Mouse (Mus musculus) neural tube, embryonic 15.5 days (tissue): ENCODE measurements around the gene 4931423N10Rik. TPM values are rescaled to one million over a fixed set of nuclear protein-coding genes. Genes with fewer than 3 reads are reported as not detected.

Experiments used
- polyA plus RNA-seq: library from polyadenylated mRNA; unstranded; fragments of >200 nt; fragmentation: Nextera tagmentation; extraction: Ambion mirVana; gene quantifications from 2 replicates; pipeline ENCODE4 v1.2.1, GENCODE M21; 2015

The 4931423N10Rik gene
- polyA plus RNA-seq, 1 experiment from 2014 or later = 0.10 TPM

Other genes starting within 250 kb of the 4931423N10Rik start
- 57.3 and 62.1 TPM in 2 replicates for gene Abi1, start 167.2 kb upstream of the 4931423N10Rik start, polyA plus RNA-seq
- gene Acbd5, start 139.3 kb upstream of the 4931423N10Rik start, polyA plus RNA-seq = 69.1 and 80.0 TPM in 2 replicates
- gene Mastl, start 51.5 kb upstream of the 4931423N10Rik start, polyA plus RNA-seq = 1.8 and 3.2 TPM in 2 replicates
- gene Yme1l1, start 51.1 kb upstream of the 4931423N10Rik start, polyA plus RNA-seq = 55.7 and 60.8 TPM in 2 replicates
- gene Nxph2, start 113.8 kb downstream of the 4931423N10Rik start, polyA plus RNA-seq = 5.1 and 5.8 TPM in 2 replicates